Mouse (Mus musculus): ENCODE measurements around the gene Slc35d2. TPM values are rescaled to one million over a fixed set of nuclear protein-coding genes. Genes with fewer than 3 reads are reported as not detected.

The Slc35d2 gene
- polyA plus RNA-seq, 1 experiment from 2014 or later, result 5.4 TPM

DNA sequence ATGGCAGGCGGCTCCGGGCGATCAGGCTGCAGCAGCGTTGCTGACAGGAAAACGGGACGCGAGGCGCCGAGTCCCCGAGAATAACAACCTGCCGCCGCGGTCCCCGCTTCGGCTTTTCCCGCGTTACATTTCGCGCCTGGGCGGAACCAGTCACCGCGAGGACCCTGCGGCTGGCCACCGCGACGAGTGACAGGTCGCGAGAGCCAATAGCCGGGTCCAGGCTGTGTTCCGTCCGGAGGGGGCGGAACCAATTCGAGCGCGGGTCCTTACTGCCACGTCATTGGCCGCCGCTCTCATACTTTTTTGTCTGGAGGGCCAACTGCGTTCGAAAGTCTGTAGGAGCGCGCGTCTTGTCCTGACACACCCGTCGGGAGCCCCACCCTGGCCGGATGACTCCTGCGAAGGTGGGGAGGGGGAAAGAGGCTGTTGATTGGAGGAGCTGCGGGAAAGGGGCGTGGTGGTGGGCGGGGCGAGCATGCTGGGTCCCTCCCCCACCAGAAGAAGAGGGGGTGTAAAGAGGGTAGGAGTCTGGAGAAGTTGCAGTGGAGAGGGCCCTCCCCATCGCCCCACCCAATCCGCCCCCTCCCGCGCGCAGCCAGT lies 24.0 kb upstream of the Slc35d2 start, which contains the start of gene Zfp367:
Zfp367 (minus strand) TSS at position 120 of the 600 bp plus-strand sequence.
- H3K27ac ChIP-seq, result peak within 1 kb of the TSS; percentile 89
- H3K27me3 ChIP-seq, result no peaks in the 10 kb centered on the region
- peaks cover 10% of the 10 kb centered on the region for H3K4me1 ChIP-seq
- H3K36me3 ChIP-seq, result no peaks in the 10 kb centered on the region
- H3K4me3 ChIP-seq, result peak within 1 kb of the TSS; percentile 89
- no peaks in the 10 kb centered on the region for H3K9me3 ChIP-seq
- H3K4me2 ChIP-seq (replicated peaks), result peak within 1 kb of the TSS; percentile 86
- WGBS, result under 1% methylated on average over 55 of the region's 56 CpGs
- peak within 1 kb of the TSS; percentile 79 for H3K9ac ChIP-seq
- ATAC-seq (ENCODE audit: insufficient number of reproducible peaks, insufficient read depth, low FRiP score, low TSS enrichment), result peak; percentile 95

DNA sequence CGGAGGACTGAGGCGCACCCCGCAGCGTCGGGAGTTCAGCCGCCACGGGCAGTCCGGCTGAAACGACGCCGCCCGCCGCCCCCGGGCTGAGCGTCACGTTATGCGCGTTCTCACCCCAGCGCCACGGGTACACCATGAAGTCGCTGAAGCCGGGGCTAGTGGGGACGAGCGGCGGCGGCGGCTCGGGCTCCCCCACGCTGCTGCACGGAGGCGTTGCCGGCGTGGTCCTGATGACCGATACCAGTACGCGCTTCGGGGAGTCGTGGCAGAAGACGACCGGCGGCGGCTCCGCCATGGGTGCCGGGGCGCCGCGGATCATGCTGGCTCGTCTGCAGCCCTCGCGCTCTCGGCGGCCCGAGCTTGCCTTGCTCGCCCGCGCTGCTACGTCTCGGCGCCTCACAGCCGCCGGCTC lies 23.5 kb upstream of the Slc35d2 start:
- peak overlapping the region; percentile 89 for H3K4me3 ChIP-seq
- peak; percentile 16 for ATAC-seq (ENCODE audit: insufficient number of reproducible peaks, insufficient read depth, low FRiP score, low TSS enrichment)
- H3K27me3 ChIP-seq, result no peaks in the 10 kb centered on the region
- WGBS, result under 1% methylated on average over 55 of the region's 61 CpGs
- peak overlapping the region; percentile 79 for H3K9ac ChIP-seq
- peak overlapping the region; percentile 89 for H3K27ac ChIP-seq
- peak overlapping the region; percentile 86 for H3K4me2 ChIP-seq (replicated peaks)
- no peaks in the 10 kb centered on the region for H3K9me3 ChIP-seq
- no peaks in the 10 kb centered on the region for H3K36me3 ChIP-seq
- peaks cover 10% of the 10 kb centered on the region for H3K4me1 ChIP-seq

DNA sequence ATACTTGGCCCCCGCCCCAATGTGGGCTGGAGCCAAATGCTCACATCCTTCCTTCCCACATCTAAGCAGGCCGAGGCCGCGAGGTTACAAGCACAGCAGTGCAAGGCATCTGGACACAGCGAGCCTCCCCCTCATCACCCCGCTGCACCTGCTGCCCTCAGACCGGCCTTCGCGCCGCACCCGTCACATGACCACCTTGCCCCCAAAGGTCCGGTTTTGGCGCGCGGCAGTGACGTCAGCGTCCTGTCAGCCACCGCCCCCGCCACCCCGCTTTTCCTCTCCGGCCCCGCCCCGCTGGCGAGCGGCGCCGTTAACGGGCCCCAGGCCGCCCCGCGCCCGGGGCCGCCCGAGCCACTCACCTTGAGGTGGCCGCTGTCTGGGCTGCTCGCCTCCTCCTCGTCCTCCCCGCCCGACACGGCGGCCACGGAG lies 23.1 kb upstream of the Slc35d2 start:
- ATAC-seq (ENCODE audit: insufficient number of reproducible peaks, insufficient read depth, low FRiP score, low TSS enrichment), result peak; percentile 24; the same call in 1 of the 2 replicates
- Histone ChIP-seq H3K9ac (peak overlapping the region; percentile 79), H3K4me1 (peaks cover 10% of the 10 kb centered on the region), H3K27me3 (no peaks in the 10 kb centered on the region), H3K27ac (peak overlapping the region; percentile 89), H3K4me3 (peak overlapping the region; percentile 89), H3K4me2 (replicated peaks) (peak overlapping the region; percentile 86), H3K9me3 (no peaks in the 10 kb centered on the region), H3K36me3 (no peaks in the 10 kb centered on the region)
- WGBS, result 1% methylated on average over 41 of the region's 42 CpGs

DNA sequence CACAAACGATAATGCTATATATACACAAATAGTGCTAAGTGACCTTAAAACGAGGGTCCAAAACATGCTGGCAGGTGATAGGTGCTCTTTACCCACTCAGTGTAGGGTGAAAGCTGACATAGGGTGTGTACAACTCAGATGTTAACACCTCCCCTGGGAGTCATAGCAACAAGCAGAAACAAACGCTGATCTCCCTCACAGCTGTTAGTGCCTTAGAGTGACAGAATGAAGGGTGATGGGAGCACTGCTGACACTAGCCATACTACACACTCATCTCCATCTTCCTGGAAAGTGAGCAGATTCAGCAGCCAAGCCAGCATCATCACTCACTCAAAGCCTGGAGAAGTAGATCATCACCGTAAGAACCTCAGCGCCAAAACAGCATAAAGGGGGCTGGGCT lies 21.0 kb upstream of the Slc35d2 start:
- Histone ChIP-seq H3K9ac (no peak overlapping the region), H3K4me3 (no peak overlapping the region), H3K9me3 (no peaks in the 10 kb centered on the region), H3K27ac (no peak overlapping the region), H3K27me3 (no peaks in the 10 kb centered on the region), H3K4me1 (peaks cover 10% of the 10 kb centered on the region), H3K4me2 (replicated peaks) (no peak overlapping the region), H3K36me3 (no peaks in the 10 kb centered on the region)
- ATAC-seq (ENCODE audit: insufficient number of reproducible peaks, insufficient read depth, low FRiP score, low TSS enrichment), result no peak
- WGBS, result 73% methylated on average over 5 of the region's 5 CpGs

DNA sequence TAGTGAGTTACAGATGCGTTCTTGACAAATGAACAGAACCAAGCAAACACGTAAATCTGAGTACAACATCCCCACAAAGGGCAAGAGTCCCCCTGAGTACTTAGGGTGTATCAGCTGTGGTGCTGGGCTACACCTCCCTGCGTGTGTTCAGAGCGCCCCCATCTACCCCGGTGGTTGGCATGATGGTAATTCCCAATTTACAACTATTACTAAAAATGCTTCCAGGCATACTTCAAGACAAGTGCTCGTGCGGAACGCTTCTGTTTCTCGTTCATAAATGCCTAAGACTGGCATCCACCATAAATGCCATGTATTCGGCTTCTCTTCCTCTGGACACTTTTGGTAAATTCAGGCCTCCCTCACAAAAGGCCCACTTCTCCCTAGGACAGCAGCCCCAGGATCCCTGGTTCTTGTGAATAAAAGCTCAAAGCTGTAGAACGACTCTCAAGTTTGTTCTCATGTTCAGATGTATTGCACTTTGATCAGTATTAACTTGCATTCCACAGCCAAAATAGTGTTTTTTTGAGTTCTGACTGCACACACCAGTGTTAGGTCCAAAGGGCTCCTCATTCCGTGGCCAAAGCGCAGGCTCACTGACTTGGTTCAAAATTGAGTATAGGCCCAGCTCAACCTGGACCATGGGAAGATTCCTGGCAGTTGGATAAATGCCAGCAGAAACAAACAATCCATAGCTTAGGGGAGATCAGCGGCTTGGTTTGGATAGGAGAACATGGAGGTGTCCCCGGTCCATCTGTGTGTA lies 628 bp upstream of the Slc35d2 start:
- Histone ChIP-seq H3K9me3 (no peaks in the 10 kb centered on the region), H3K36me3 (peaks cover 3% of the 10 kb centered on the region; the same call in 1 of the 2 replicates), H3K27ac (0 out of 2 replicates have a peak overlapping the region, but pooled peaks have one; percentile 5), H3K4me3 (peak overlapping the region; percentile 57), H3K9ac (peak overlapping the region; percentile 67), H3K27me3 (no peaks in the 10 kb centered on the region), H3K4me2 (replicated peaks) (peak overlapping the region; percentile 83), H3K4me1 (peaks cover 6% of the 10 kb centered on the region)
- WGBS, result 40% methylated on average over 15 of the region's 15 CpGs
- ATAC-seq (ENCODE audit: insufficient number of reproducible peaks, insufficient read depth, low FRiP score, low TSS enrichment), result 0 out of 2 replicates have a peak, but pooled peaks have one; percentile 54

DNA sequence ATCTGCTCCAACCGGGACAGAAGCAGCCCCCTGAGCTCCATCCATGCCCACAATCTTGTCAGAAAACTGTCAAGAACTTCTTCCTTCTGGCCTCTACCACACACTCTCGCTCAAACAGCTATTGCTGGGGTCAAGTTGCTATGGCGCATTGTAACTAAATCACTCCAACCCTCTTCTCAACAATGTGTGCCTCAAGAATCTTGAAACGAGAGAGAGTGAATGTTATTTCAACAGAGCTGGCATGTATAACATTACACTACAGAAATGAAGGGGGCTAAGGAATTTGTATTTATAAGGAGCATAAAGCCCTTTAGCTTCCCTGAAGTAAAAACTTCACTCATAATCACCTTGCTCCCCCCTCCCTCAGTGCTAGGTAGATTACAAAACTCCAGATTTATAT lies 2.9 kb downstream of the Slc35d2 start:
- peaks cover 6% of the 10 kb centered on the region for H3K4me1 ChIP-seq
- no peak overlapping the region for H3K4me3 ChIP-seq
- H3K36me3 ChIP-seq, result no peaks in the 10 kb centered on the region
- no peak for ATAC-seq (ENCODE audit: insufficient number of reproducible peaks, insufficient read depth, low FRiP score, low TSS enrichment)
- H3K27ac ChIP-seq, result no peak overlapping the region
- H3K9ac ChIP-seq, result no peak overlapping the region
- peaks cover 6% of the 10 kb centered on the region; the same call in 1 of the 2 replicates for H3K9me3 ChIP-seq
- no peaks in the 10 kb centered on the region for H3K27me3 ChIP-seq
- 45% methylated on average over 4 of the region's 4 CpGs for WGBS
- H3K4me2 ChIP-seq (replicated peaks), result no peak overlapping the region

DNA sequence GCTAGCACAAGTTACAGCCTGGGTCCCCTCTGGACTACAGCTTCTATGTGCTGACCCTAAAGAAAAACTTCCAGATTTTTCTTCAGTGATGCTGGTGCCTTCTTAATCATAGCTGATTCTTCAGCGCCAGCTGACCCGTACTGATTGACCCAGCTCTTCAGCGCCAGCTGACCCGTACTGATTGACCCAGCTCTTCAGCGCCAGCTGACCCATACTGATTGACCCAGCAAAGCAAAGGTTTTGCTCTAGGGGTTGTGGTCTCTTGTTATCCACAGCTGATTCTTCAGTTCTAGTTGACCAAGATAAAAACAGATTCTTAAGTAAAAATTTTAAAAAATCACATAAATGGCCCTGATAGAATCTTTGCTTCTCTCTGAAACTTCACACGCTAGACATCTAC lies 4.3 kb downstream of the Slc35d2 start:
- peaks cover 6% of the 10 kb centered on the region; the same call in 1 of the 2 replicates for H3K9me3 ChIP-seq
- peaks cover 6% of the 10 kb centered on the region for H3K4me1 ChIP-seq
- H3K9ac ChIP-seq, result no peak overlapping the region
- H3K4me3 ChIP-seq, result no peak overlapping the region
- no peak overlapping the region for H3K4me2 ChIP-seq (replicated peaks)
- ATAC-seq (ENCODE audit: insufficient number of reproducible peaks, insufficient read depth, low FRiP score, low TSS enrichment), result no peak
- no peak overlapping the region for H3K27ac ChIP-seq
- H3K27me3 ChIP-seq, result no peaks in the 10 kb centered on the region
- H3K36me3 ChIP-seq, result no peaks in the 10 kb centered on the region
- WGBS, result 89% methylated on average over 6 of the region's 6 CpGs

DNA sequence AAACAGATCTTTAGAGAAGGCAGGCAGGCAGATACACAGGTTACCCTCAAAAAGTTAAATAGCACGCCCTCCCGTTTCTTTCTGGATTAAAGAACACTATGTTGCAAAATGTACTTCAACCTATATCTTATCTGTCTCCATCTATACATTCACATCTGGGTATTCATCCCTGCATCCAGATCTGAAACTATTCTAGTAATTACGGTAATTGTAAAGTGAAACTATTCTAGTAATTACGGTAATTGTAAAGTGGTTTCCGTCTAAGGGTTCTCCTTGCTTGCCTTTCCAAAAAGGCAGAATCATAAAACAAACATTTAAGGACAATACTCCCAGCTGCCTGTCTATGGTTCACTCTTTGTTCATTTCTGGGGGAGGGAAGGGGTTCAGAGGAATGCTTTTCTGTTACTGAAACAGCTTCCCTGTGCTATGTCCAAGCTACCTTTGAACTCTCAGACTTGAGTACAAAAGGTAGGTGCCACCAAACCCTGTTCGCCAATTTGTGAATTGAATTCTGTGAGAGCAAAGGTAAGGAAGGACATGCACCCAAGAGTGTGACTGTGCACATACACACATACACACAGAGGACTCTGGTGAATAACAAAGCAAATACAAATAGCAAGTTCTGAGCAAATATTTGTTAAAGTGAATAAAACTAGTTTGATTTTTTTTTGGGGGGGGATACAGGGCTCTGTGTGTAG lies 5.5 kb downstream of the Slc35d2 start:
- Histone ChIP-seq H3K4me3 (no peak overlapping the region), H3K27ac (no peak overlapping the region), H3K4me2 (replicated peaks) (no peak overlapping the region), H3K36me3 (no peaks in the 10 kb centered on the region), H3K27me3 (no peaks in the 10 kb centered on the region), H3K9ac (no peak overlapping the region), H3K9me3 (peaks cover 6% of the 10 kb centered on the region; the same call in 1 of the 2 replicates), H3K4me1 (peaks cover 6% of the 10 kb centered on the region)
- 25% methylated on average over 6 of the region's 6 CpGs for WGBS
- no peak for ATAC-seq (ENCODE audit: insufficient number of reproducible peaks, insufficient read depth, low FRiP score, low TSS enrichment)

DNA sequence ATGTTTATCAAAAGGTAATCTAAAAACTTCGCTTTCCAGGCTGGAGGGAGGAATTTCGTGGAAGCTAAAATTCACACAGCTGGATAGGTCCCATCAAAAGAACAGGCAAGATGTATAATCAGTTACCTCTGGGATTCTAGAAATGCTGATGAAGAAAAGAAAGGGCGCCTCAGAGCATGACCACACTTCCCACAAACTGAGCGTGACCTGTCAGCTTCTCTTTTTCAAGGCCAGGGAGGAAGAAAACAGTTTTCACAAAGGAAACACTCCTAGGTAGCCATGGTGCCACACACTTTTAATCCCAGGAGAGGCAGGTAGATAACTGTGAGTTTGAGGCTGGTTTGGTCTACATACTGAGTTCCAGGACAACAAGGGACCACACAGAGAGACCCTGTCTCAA lies 8.4 kb downstream of the Slc35d2 start:
- WGBS, result 51% methylated on average over 4 of the region's 4 CpGs
- ATAC-seq (ENCODE audit: insufficient number of reproducible peaks, insufficient read depth, low FRiP score, low TSS enrichment), result no peak
- Histone ChIP-seq H3K27ac (no peak overlapping the region), H3K36me3 (no peaks in the 10 kb centered on the region), H3K9me3 (peaks cover 6% of the 10 kb centered on the region; the same call in 1 of the 2 replicates), H3K4me1 (no peaks in the 10 kb centered on the region), H3K4me3 (no peak overlapping the region), H3K9ac (no peak overlapping the region), H3K4me2 (replicated peaks) (no peak overlapping the region), H3K27me3 (no peaks in the 10 kb centered on the region)

DNA sequence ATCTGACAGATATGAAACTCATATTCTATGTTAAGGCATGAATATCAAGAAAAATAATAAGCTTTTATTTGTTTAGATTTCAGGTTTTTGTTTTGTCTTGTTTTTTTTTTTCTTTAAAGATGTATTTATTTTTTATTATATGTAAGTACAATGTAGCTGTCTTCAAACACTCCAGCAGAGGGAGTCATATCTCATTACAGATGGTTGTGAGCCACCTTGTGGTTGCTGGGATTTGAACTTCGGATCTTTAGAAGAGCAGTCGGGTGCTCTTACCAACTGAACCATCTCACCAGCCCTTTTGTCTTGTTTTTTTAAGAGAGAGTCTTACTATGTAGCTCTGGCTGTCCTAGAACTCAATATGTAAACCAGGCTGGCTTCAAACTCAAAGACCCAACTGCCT lies 11.7 kb downstream of the Slc35d2 start:
- whole genome bisulfite sequencing, result 50% methylated on average over 2 of the region's 2 CpGs
- Histone ChIP-seq H3K4me2 (replicated peaks) (no peak overlapping the region), H3K27me3 (no peaks in the 10 kb centered on the region), H3K9ac (no peak overlapping the region), H3K27ac (no peak overlapping the region), H3K36me3 (no peaks in the 10 kb centered on the region), H3K4me3 (no peak overlapping the region), H3K9me3 (no peaks in the 10 kb centered on the region), H3K4me1 (no peaks in the 10 kb centered on the region)
- no peak for ATAC-seq (ENCODE audit: insufficient number of reproducible peaks, insufficient read depth, low FRiP score, low TSS enrichment)

DNA sequence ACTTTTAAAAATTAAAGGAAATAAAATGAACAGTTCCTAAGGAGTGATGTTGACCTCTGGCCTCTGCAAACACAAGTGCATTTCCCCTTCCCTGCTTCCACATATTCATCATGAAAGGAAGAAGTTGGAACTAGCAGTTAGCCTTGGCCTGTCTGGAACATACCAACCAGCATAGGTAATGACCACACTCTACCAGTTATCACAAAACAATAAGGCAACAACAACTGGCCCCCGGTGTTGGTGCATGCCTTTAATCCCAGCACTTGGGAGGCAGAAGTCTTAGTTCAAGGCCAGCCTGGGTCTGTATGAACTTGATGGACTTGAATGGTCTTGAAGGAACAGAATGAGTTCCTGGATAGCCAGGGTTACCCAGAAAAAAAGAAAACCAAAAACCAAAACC lies 18.7 kb downstream of the Slc35d2 start:
- no peak overlapping the region for H3K4me2 ChIP-seq (replicated peaks)
- H3K4me1 ChIP-seq, result peaks cover 6% of the 10 kb centered on the region; the same call in 1 of the 2 replicates
- no peaks in the 10 kb centered on the region for H3K27me3 ChIP-seq
- no peak for ATAC-seq (ENCODE audit: insufficient number of reproducible peaks, insufficient read depth, low FRiP score, low TSS enrichment)
- 88% methylated on average over 1 of the region's 1 CpGs for WGBS
- H3K36me3 ChIP-seq, result no peaks in the 10 kb centered on the region
- no peaks in the 10 kb centered on the region for H3K9me3 ChIP-seq
- H3K4me3 ChIP-seq, result no peak overlapping the region
- no peak overlapping the region for H3K27ac ChIP-seq
- no peak overlapping the region for H3K9ac ChIP-seq
